Mouse (Mus musculus): ENCODE results near the gene Vmn2r21.
"Not testable (repeated sequence)": the region's sequence is repeated elsewhere in the genome, so short reads cannot be mapped to it uniquely, and the experiment has no call there.

The Vmn2r21 gene

DNA sequence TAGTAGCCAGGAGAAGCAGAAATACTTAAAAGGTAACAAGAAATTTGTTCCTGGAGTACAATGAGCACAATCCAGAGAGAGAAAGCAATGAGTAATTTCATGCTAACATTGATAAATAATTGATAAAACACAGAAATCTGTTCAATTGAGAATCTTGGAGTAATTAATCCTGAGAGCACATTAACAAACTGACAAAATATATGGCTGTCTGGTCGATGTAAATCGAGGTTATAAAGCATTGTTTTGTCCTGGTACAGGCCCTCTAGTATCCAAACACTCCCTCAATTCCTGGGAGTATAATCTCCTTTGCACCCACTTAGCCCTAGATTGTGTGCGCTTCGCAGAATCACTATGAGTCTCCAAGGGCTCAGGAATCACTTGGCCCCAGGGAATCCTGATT is at the start of gene Vmn2r21:
TSS of gene Vmn2r21 (minus strand) at position 101 of the 400 bp plus-strand sequence.
- not testable (repeated sequence) for DNase-seq (ENCODE audit: low spot score in 2 of 2)

DNA sequence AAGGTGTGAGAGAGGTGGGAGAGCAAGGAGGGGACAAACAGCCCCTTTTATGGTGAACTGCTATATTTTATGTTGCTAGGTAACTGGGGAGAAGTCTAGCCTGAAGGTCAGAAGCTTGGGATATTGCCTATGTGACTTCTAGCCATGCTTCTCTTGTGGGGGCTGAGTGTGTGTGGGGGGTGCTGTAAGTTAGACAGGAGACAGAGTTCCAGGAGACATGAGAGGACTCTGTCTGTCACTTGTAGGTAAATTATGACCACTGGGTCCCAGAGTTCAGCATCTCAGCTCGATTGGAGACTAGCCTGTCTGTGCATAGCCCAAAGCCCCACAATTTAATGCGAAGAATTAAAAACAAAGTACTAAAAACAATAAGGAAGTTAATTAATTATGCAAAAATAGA is 41.5 kb upstream of the Vmn2r21 start:
- DNase-seq (ENCODE audit: low spot score in 2 of 2) = not testable (repeated sequence)

- not testable (repeated sequence) for DNase-seq (ENCODE audit: low spot score in 2 of 2)
These were observed 6.5 kb upstream of the Vmn2r21 start for GRCm38 (mm10) chr6:123539755-123540154.

- not testable (repeated sequence) for DNase-seq (ENCODE audit: low spot score in 2 of 2)
These were observed 10.8 kb downstream of the Vmn2r21 start for GRCm38 (mm10) chr6:123522263-123523011.

DNA sequence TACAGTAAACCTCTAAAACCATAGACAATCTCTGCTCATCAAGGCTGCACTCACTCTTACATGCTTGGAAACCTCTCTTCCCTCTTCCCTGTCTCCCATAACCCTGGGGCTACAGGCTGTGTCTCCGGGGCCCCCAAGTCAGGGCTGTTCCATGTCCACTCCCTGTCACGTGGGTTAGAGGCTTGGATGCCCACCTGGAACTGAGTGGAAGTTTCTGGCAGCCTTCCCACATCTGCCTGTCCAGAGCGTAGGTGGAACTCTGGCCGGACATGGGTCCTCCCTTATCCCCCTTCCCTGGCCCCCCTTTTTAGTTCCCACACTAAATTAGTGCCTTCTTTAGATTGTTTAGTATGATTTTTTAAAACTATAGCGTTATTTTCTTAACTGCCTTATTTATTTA is 60.2 kb downstream of the Vmn2r21 start:
- not testable (repeated sequence) for DNase-seq (ENCODE audit: low spot score in 2 of 2)

- not testable (repeated sequence) for DNase-seq (ENCODE audit: low spot score in 2 of 2)
These were observed 60.7 kb downstream of the Vmn2r21 start for GRCm38 (mm10) chr6:123472458-123472987.

DNA sequence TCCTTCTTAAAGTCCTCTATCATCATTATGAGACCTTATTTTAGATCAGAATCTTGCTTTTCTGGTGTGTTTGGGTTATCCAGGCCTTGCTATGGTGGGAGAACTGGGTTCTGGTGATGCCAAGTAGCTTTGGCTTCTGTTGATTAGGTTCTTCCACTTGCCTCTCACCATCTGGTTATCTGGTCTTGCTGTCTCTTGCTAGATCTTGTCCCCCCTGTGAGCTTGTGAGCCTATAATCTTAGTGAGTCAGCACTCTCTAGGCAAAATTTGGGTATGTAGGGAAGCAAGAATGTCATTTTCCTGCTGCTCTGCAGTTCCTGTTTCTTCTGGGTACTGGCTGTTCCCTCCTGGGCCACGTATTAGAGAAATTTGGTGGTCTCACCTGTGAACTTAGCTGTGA is 64.6 kb downstream of the Vmn2r21 start:
- DNase-seq (ENCODE audit: low spot score in 2 of 2) = not testable (repeated sequence)

Data from right cerebral cortex, postnatal 10 days (tissue).